Mouse (Mus musculus): ENCODE results near the gene Shroom3. TPM values are rescaled to one million over a fixed set of nuclear protein-coding genes. Genes with fewer than 3 reads are reported as not detected.
A peak's percentile ranks its signal among the peaks of the same experiment; 100 is the strongest.

Shroom3 gene
- polyA plus RNA-seq, 1 experiment from 2014 or later = 8.1 TPM

- Histone ChIP-seq H3K4me1 (replicated peaks) (0 out of 2 replicates have a peak, but pooled peaks cover 4% of the 10 kb centered on the region), H3K4me2 (replicated peaks) (no peak overlapping the region), H3K4me3 (replicated peaks) (no peak overlapping the region), H3K27ac (no peak overlapping the region), H3K9ac (no peak overlapping the region), H3K27me3 (replicated peaks) (no peaks in the 10 kb centered on the region), H3K36me3 (no peaks in the 10 kb centered on the region), H3K9me3 (no peaks in the 10 kb centered on the region)
- no peak for ATAC-seq
- 44% methylated on average over 11 of the region's 11 CpGs for WGBS
These were observed 113.1 kb downstream of the Shroom3 start for GRCm38 (mm10) chr5:92796089-92796990.

DNA sequence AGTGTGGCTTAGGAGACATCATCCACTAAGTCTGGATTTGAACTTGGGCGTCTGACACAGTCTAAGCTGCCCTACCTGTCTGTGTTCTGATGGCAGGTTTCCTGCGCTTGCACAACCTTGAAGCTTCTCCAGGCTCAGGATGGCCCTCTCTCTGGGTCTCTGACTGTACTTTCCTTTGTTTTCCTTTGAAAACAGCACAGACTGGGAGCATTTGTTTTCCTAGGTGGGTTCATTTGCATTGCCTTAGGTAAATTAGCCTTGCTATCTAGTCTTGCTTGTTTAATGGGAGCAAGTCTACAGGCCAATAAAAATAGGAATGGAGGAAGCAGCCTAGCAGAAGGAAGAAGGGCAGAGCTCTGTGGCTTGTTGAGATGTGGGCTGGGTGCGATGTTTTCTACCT is 114.7 kb downstream of the Shroom3 start:
- H3K4me3 ChIP-seq (replicated peaks) = no peak overlapping the region
- 0 out of 2 replicates have a peak, but pooled peaks cover 4% of the 10 kb centered on the region for H3K4me1 ChIP-seq (replicated peaks)
- WGBS = 74% methylated on average over 3 of the region's 3 CpGs
- no peak overlapping the region for H3K4me2 ChIP-seq (replicated peaks)
- ATAC-seq = 0 out of 2 replicates have a peak, but pooled peaks have one; percentile 41
- H3K27ac ChIP-seq = no peak overlapping the region
- H3K9ac ChIP-seq = no peak overlapping the region
- no peaks in the 10 kb centered on the region for H3K27me3 ChIP-seq (replicated peaks)
- no peaks in the 10 kb centered on the region for H3K9me3 ChIP-seq
- H3K36me3 ChIP-seq = no peaks in the 10 kb centered on the region

GRCm38 (mm10) chr5:92804379-92804778 is 121.1 kb downstream of the Shroom3 start:
- Histone ChIP-seq H3K9me3 (no peaks in the 10 kb centered on the region), H3K36me3 (no peaks in the 10 kb centered on the region), H3K4me1 (replicated peaks) (0 out of 2 replicates have a peak, but pooled peaks cover 8% of the 10 kb centered on the region), H3K9ac (no peak overlapping the region), H3K27ac (no peak overlapping the region), H3K27me3 (replicated peaks) (no peaks in the 10 kb centered on the region), H3K4me3 (replicated peaks) (no peak overlapping the region), H3K4me2 (replicated peaks) (no peak overlapping the region)
- 58% methylated on average over 7 of the region's 7 CpGs for WGBS
- ATAC-seq = no peak

DNA sequence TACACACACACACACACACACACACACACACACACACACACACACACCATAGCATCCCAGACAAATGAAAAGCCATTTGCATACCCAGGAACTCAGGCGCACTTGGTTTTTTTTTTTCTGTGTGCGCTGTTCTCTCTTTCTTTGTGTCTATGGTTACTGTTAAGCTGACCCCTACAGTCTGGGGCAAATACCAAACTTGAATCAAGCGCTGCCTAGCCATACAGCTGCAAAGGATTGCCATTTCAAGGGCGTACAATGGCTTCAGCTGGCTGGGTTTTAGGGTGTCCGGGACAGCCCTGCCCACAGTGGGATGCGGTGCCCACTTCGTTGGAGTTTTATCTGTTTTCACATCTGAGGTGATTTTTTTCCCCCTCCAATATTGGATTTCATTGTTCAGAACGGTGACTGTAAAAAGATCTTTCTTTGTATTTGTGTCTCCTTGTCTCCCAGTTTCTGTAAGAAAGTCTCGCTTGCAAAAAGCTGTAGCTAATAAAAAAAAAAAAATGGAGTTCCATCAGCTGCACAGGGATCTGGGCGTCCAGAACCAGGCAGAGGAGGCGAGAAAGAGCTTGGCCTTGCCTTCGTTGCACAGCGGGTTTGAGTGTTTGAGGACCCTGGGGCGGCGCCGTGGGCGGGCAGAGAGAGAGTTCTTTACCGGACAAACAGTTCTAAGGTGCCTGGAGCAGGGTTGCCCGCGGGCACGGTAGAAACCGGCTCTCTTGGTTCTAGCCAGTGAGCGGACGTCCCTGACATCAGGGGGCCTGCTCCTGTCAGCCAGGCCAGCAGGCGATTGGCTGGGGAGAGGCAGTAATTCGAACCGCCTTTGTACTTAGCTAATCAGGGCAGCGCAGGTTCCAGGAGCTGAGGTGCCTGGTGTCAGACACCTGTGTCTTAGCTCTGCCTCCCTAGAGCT is 125.5 kb downstream of the Shroom3 start:
- H3K4me3 ChIP-seq (replicated peaks) = peak overlapping the region; percentile 28
- 11% methylated on average over 28 of the region's 28 CpGs for WGBS
- H3K27me3 ChIP-seq (replicated peaks) = no peaks in the 10 kb centered on the region
- peaks cover 32% of the 10 kb centered on the region for H3K4me1 ChIP-seq (replicated peaks)
- H3K36me3 ChIP-seq = no peaks in the 10 kb centered on the region
- H3K4me2 ChIP-seq (replicated peaks) = peak overlapping the region; percentile 54
- no peaks in the 10 kb centered on the region for H3K9me3 ChIP-seq
- peak overlapping the region; percentile 65 for H3K27ac ChIP-seq
- peak; percentile 95 for ATAC-seq
- no peak overlapping the region for H3K9ac ChIP-seq

DNA sequence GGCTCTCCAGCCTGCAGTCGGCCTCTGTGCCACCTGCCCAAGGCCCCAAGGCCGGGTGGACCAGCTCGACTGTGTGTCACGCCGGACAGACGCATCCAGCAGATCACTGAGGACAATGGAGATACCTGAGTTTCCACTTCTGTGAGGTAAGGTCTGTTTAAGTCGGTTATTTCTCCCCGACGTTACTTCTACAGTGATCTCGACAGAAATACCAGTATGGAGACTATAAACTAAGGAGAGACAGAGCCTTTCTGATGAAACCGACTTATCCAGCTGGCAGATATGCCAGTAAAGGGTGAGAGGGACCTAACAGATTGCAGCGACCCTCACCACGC is 126.1 kb downstream of the Shroom3 start:
- Histone ChIP-seq H3K9me3 (no peaks in the 10 kb centered on the region), H3K4me3 (replicated peaks) (peak overlapping the region; percentile 28), H3K27me3 (replicated peaks) (no peaks in the 10 kb centered on the region), H3K36me3 (no peaks in the 10 kb centered on the region), H3K4me1 (replicated peaks) (peaks cover 35% of the 10 kb centered on the region), H3K9ac (no peak overlapping the region), H3K27ac (peak overlapping the region; percentile 65), H3K4me2 (replicated peaks) (peak overlapping the region; percentile 54)
- no peak for ATAC-seq
- 24% methylated on average over 13 of the region's 13 CpGs for WGBS

- peak overlapping the region; percentile 57 for H3K27ac ChIP-seq
- H3K27me3 ChIP-seq (replicated peaks) = no peaks in the 10 kb centered on the region
- H3K4me1 ChIP-seq (replicated peaks) = peaks cover 35% of the 10 kb centered on the region
- H3K9me3 ChIP-seq = no peaks in the 10 kb centered on the region
- H3K36me3 ChIP-seq = no peaks in the 10 kb centered on the region
- peak overlapping the region; percentile 34 for H3K4me2 ChIP-seq (replicated peaks)
- H3K4me3 ChIP-seq (replicated peaks) = no peak overlapping the region
- H3K9ac ChIP-seq = no peak overlapping the region
- no peak for ATAC-seq
- WGBS = 13% methylated on average over 9 of the region's 9 CpGs
These were observed 127.8 kb downstream of the Shroom3 start for GRCm38 (mm10) chr5:92810922-92811533.

DNA sequence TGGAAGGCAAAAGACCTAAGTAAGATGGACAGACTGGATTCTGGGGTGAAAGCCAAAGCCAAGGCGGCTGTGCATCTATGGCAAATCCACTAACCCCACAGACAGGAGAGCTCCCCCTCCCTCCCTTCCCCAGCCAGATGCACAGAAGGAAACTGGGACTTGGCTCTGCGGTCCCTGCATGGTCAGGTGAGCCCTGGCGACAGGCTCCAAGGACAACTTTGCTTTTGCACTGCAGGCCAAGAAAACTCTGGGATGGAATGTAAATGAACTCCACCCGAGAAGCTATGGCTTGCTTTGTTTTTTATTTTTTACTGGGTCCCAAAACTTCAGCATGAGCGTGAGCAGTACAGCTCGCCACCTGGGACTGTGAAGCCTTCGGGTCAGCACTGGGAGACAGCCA is 128.5 kb downstream of the Shroom3 start:
- Histone ChIP-seq H3K27me3 (replicated peaks) (no peaks in the 10 kb centered on the region), H3K4me2 (replicated peaks) (peak overlapping the region; percentile 19; the same call in 1 of the 2 replicates), H3K4me3 (replicated peaks) (no peak overlapping the region), H3K9me3 (no peaks in the 10 kb centered on the region), H3K36me3 (no peaks in the 10 kb centered on the region), H3K27ac (peak overlapping the region; percentile 54; the same call in 1 of the 2 replicates), H3K9ac (no peak overlapping the region), H3K4me1 (replicated peaks) (peaks cover 35% of the 10 kb centered on the region)
- 50% methylated on average over 7 of the region's 7 CpGs for WGBS
- ATAC-seq = no peak

- Histone ChIP-seq H3K4me2 (replicated peaks) (no peak overlapping the region; the same call in 1 of the 2 replicates), H3K9ac (no peak overlapping the region), H3K36me3 (no peaks in the 10 kb centered on the region), H3K9me3 (no peaks in the 10 kb centered on the region), H3K4me3 (replicated peaks) (no peak overlapping the region), H3K27ac (peak overlapping the region; percentile 36; the same call in 1 of the 2 replicates), H3K4me1 (replicated peaks) (peaks cover 35% of the 10 kb centered on the region), H3K27me3 (replicated peaks) (no peaks in the 10 kb centered on the region)
- ATAC-seq = no peak
- 17% methylated on average over 8 of the region's 8 CpGs for WGBS
These were observed 129.7 kb downstream of the Shroom3 start for GRCm38 (mm10) chr5:92812936-92813335.

GRCm38 (mm10) chr5:92813562-92813961 is 130.3 kb downstream of the Shroom3 start:
- 85% methylated on average over 5 of the region's 5 CpGs for WGBS
- Histone ChIP-seq H3K4me3 (replicated peaks) (no peak overlapping the region), H3K9me3 (no peaks in the 10 kb centered on the region), H3K4me2 (replicated peaks) (no peak overlapping the region), H3K36me3 (no peaks in the 10 kb centered on the region), H3K4me1 (replicated peaks) (peaks cover 33% of the 10 kb centered on the region), H3K9ac (no peak overlapping the region), H3K27ac (0 out of 2 replicates have a peak overlapping the region, but pooled peaks have one; percentile 36), H3K27me3 (replicated peaks) (no peaks in the 10 kb centered on the region)
- no peak for ATAC-seq

DNA sequence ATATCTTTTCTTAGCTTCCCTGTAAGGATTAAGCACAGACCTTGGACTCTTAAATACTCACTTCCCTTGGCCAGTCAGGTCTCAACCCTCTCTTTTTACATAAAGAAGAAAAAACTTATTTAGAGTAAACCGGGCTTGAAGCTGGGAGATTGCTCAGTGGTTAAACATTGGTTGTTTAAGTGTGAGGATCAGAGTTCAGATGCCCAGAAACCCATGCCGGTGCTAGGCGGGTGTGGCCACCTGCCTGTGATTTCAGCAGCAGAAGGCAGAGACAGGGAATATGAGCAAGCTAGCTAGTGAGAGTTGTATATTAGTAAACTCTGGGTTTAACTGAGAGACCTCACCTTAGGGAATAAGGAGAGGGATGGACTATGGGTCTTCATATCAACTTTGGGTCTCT is 131.4 kb downstream of the Shroom3 start:
- WGBS = 67% methylated on average over 3 of the region's 3 CpGs
- H3K9ac ChIP-seq = no peak overlapping the region
- H3K36me3 ChIP-seq = no peaks in the 10 kb centered on the region
- peak; percentile 71 for ATAC-seq
- H3K27me3 ChIP-seq (replicated peaks) = no peaks in the 10 kb centered on the region
- H3K9me3 ChIP-seq = no peaks in the 10 kb centered on the region
- H3K4me3 ChIP-seq (replicated peaks) = no peak overlapping the region
- H3K4me2 ChIP-seq (replicated peaks) = no peak overlapping the region
- no peak overlapping the region for H3K27ac ChIP-seq
- H3K4me1 ChIP-seq (replicated peaks) = peaks cover 28% of the 10 kb centered on the region

- no peaks in the 10 kb centered on the region for H3K36me3 ChIP-seq
- 0 out of 2 replicates have a peak overlapping the region, but pooled peaks have one; percentile 19 for H3K27ac ChIP-seq
- no peak overlapping the region for H3K4me2 ChIP-seq (replicated peaks)
- no peaks in the 10 kb centered on the region for H3K27me3 ChIP-seq (replicated peaks)
- no peak for ATAC-seq
- WGBS = 57% methylated on average over 11 of the region's 11 CpGs
- no peak overlapping the region for H3K4me3 ChIP-seq (replicated peaks)
- no peak overlapping the region for H3K9ac ChIP-seq
- H3K9me3 ChIP-seq = no peaks in the 10 kb centered on the region
- peaks cover 12% of the 10 kb centered on the region; the same call in 1 of the 2 replicates for H3K4me1 ChIP-seq (replicated peaks)
These were observed 134.0 kb downstream of the Shroom3 start for GRCm38 (mm10) chr5:92817122-92817822.
